Mouse (Mus musculus): Measurements from ENCODE around the gene Rbm34. TPM values are rescaled to one million over a fixed set of nuclear protein-coding genes. Genes with fewer than 3 reads are reported as not detected.

The Rbm34 gene
- polyA plus RNA-seq, 1 experiment from 2014 or later = 19.7 TPM

GRCm38 (mm10) chr8:126969546-126969945, 1.3 kb downstream of the Rbm34 start:
- no peak overlapping the region for H3K27ac ChIP-seq (ENCODE audit: low read depth, low read length)
- ATAC-seq = no peak
- 81% methylated on average over 1 of the region's 1 CpGs for WGBS
- no peak for DNase-seq (ENCODE audit: low spot score)
- no peak overlapping the region for H3K4me3 ChIP-seq (ENCODE audit: low read depth, low read length)
- H3K9me3 ChIP-seq (replicated peaks; ENCODE audit: control insufficient read depth, low read length) = no peaks in the 10 kb centered on the region
- peak overlapping the region; percentile 86; the same call in 1 of the 2 replicates for H3K4me2 ChIP-seq (ENCODE audit: low read length)
- H3K36me3 ChIP-seq (ENCODE audit: control insufficient read depth, insufficient read depth, low read length) = peaks cover 33% of the 10 kb centered on the region
- H3K9ac ChIP-seq (ENCODE audit: low read length) = no peak overlapping the region
- H3K4me1 ChIP-seq (ENCODE audit: control insufficient read depth, insufficient read depth, low read length) = peaks cover 3% of the 10 kb centered on the region; the same call in 1 of the 2 replicates
- H3K27me3 ChIP-seq (replicated peaks; ENCODE audit: control insufficient read depth, insufficient read depth, low read length) = no peaks in the 10 kb centered on the region

GRCm38 (mm10) chr8:126968107-126968506, 2.8 kb downstream of the Rbm34 start:
- Histone ChIP-seq H3K36me3 (ENCODE audit: control insufficient read depth, insufficient read depth, low read length) (peaks cover 41% of the 10 kb centered on the region), H3K9ac (ENCODE audit: low read length) (no peak overlapping the region), H3K4me3 (ENCODE audit: low read depth, low read length) (no peak overlapping the region), H3K27me3 (replicated peaks; ENCODE audit: control insufficient read depth, insufficient read depth, low read length) (no peaks in the 10 kb centered on the region), H3K4me2 (ENCODE audit: low read length) (no peak overlapping the region), H3K27ac (ENCODE audit: low read depth, low read length) (no peak overlapping the region), H3K4me1 (ENCODE audit: control insufficient read depth, insufficient read depth, low read length) (peaks cover 3% of the 10 kb centered on the region; the same call in 1 of the 2 replicates), H3K9me3 (replicated peaks; ENCODE audit: control insufficient read depth, low read length) (no peaks in the 10 kb centered on the region)
- no peak for ATAC-seq
- no peak for DNase-seq (ENCODE audit: low spot score)
- WGBS = 96% methylated on average over 6 of the region's 6 CpGs

DNA sequence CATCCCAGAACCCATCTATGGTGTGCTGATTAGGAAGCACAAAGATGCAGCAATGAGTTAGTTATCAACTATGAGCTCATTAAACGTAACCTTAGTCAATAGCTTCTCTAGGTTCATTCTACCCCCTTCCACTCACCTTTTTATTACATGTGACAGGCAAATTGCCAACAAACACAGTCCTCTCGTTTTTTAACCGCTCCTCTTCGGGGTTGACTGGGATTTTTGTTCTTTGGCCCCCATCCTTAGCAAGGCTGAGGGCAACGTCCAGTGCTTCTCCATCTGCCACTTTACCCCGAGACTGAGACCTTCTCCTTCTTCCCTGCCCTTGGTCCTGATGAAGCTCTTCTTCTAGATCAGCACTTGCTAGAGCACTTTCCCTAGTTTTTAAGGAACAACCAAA, 5.6 kb downstream of the Rbm34 start:
- WGBS = 85% methylated on average over 6 of the region's 6 CpGs
- no peak overlapping the region for H3K4me2 ChIP-seq (ENCODE audit: low read length)
- H3K36me3 ChIP-seq (ENCODE audit: control insufficient read depth, insufficient read depth, low read length) = peaks cover 53% of the 10 kb centered on the region

DNA sequence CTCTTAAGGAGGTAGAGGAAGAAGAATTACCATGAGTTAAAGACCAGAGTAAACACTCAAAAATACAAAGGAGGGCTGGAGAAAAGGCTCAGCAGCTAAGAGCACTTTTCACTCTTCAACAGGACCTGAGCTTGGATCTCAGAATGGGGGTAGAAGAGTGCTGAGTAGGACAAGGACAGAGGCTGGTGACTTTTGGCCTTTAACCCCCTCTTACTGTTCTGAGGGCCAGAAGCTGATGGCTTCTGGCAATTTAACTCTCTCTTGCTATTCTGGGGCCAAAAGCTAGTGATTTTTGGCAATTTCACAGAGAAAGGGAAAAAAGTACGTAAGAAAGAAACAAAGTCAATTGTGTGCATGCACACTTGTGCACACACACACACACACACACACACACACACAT, 8.0 kb downstream of the Rbm34 start:
- no peak overlapping the region for H3K4me2 ChIP-seq (ENCODE audit: low read length)
- no peaks in the 10 kb centered on the region for H3K4me1 ChIP-seq (ENCODE audit: control insufficient read depth, insufficient read depth, low read length)
- H3K9me3 ChIP-seq (replicated peaks; ENCODE audit: control insufficient read depth, low read length) = no peaks in the 10 kb centered on the region
- H3K27me3 ChIP-seq (replicated peaks; ENCODE audit: control insufficient read depth, insufficient read depth, low read length) = no peaks in the 10 kb centered on the region
- WGBS = 82% methylated on average over 1 of the region's 1 CpGs
- H3K9ac ChIP-seq (ENCODE audit: low read length) = no peak overlapping the region
- no peak for ATAC-seq
- peaks cover 59% of the 10 kb centered on the region for H3K36me3 ChIP-seq (ENCODE audit: control insufficient read depth, insufficient read depth, low read length)
- no peak overlapping the region for H3K4me3 ChIP-seq (ENCODE audit: low read depth, low read length)
- no peak overlapping the region for H3K27ac ChIP-seq (ENCODE audit: low read depth, low read length)
- no peak for DNase-seq (ENCODE audit: low spot score)

More for the DNA sequence above, 5.6 kb downstream of the Rbm34 start:
- Histone ChIP-seq H3K4me3 (ENCODE audit: low read depth, low read length) (no peak overlapping the region), H3K9me3 (replicated peaks; ENCODE audit: control insufficient read depth, low read length) (no peaks in the 10 kb centered on the region), H3K9ac (ENCODE audit: low read length) (no peak overlapping the region), H3K27ac (ENCODE audit: low read depth, low read length) (no peak overlapping the region), H3K4me1 (ENCODE audit: control insufficient read depth, insufficient read depth, low read length) (peaks cover 3% of the 10 kb centered on the region; the same call in 1 of the 2 replicates), H3K27me3 (replicated peaks; ENCODE audit: control insufficient read depth, insufficient read depth, low read length) (no peaks in the 10 kb centered on the region)
- DNase-seq (ENCODE audit: low spot score) = no peak
- ATAC-seq = no peak

GRCm38 (mm10) chr8:126961516-126961915, 9.4 kb downstream of the Rbm34 start:
- WGBS = 97% methylated on average over 3 of the region's 3 CpGs
- peaks cover 62% of the 10 kb centered on the region for H3K36me3 ChIP-seq (ENCODE audit: control insufficient read depth, insufficient read depth, low read length)
- no peak overlapping the region for H3K9ac ChIP-seq (ENCODE audit: low read length)
- H3K4me3 ChIP-seq (ENCODE audit: low read depth, low read length) = no peak overlapping the region
- no peaks in the 10 kb centered on the region for H3K4me1 ChIP-seq (ENCODE audit: control insufficient read depth, insufficient read depth, low read length)
- H3K27me3 ChIP-seq (replicated peaks; ENCODE audit: control insufficient read depth, insufficient read depth, low read length) = no peaks in the 10 kb centered on the region
- DNase-seq (ENCODE audit: low spot score) (no peak), ATAC-seq (no peak)
- H3K4me2 ChIP-seq (ENCODE audit: low read length) = no peak overlapping the region
- no peaks in the 10 kb centered on the region for H3K9me3 ChIP-seq (replicated peaks; ENCODE audit: control insufficient read depth, low read length)
- no peak overlapping the region for H3K27ac ChIP-seq (ENCODE audit: low read depth, low read length)

- H3K27ac ChIP-seq (ENCODE audit: low read depth, low read length) = no peak overlapping the region
- ATAC-seq (no peak), DNase-seq (ENCODE audit: low spot score) (no peak)
- H3K9ac ChIP-seq (ENCODE audit: low read length) = no peak overlapping the region
- H3K4me3 ChIP-seq (ENCODE audit: low read depth, low read length) = no peak overlapping the region
- H3K36me3 ChIP-seq (ENCODE audit: control insufficient read depth, insufficient read depth, low read length) = peaks cover 64% of the 10 kb centered on the region
- H3K27me3 ChIP-seq (replicated peaks; ENCODE audit: control insufficient read depth, insufficient read depth, low read length) = no peaks in the 10 kb centered on the region
- 89% methylated on average over 11 of the region's 11 CpGs for WGBS
- H3K4me1 ChIP-seq (ENCODE audit: control insufficient read depth, insufficient read depth, low read length) = no peaks in the 10 kb centered on the region
- no peak overlapping the region for H3K4me2 ChIP-seq (ENCODE audit: low read length)
- H3K9me3 ChIP-seq (replicated peaks; ENCODE audit: control insufficient read depth, low read length) = no peaks in the 10 kb centered on the region
These were observed 18.8 kb downstream of the Rbm34 start for GRCm38 (mm10) chr8:126951900-126952636.

DNA sequence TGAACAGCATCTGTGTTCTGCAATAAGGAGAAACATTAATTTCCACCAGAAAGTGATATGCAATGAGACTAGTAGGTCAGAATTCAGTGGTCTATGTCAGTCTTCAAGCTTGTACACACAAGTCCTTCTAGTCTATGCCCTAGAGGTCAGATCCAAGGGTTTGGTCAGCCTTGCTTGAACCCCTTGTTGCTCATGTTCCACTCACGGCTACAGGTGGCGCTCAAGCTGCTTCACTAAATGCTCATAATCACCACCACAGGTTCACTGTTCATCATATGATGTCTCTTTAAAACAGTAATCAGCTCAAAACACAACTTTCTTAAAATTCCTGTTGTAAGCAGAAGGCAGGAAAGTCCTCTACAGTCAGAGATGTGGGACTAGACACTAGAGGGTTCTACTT, 21.3 kb downstream of the Rbm34 start:
- no peak for DNase-seq (ENCODE audit: low spot score)
- 79% methylated on average over 2 of the region's 2 CpGs for WGBS
- ATAC-seq = no peak
- no peak overlapping the region for H3K27ac ChIP-seq (ENCODE audit: low read depth, low read length)
- H3K4me3 ChIP-seq (ENCODE audit: low read depth, low read length) = no peak overlapping the region
- no peak overlapping the region for H3K4me2 ChIP-seq (ENCODE audit: low read length)
- H3K4me1 ChIP-seq (ENCODE audit: control insufficient read depth, insufficient read depth, low read length) = peaks cover under 1% of the 10 kb centered on the region; the same call in 1 of the 2 replicates
- H3K36me3 ChIP-seq (ENCODE audit: control insufficient read depth, insufficient read depth, low read length) = peaks cover 47% of the 10 kb centered on the region
- H3K9ac ChIP-seq (ENCODE audit: low read length) = no peak overlapping the region
- H3K27me3 ChIP-seq (replicated peaks; ENCODE audit: control insufficient read depth, insufficient read depth, low read length) = no peaks in the 10 kb centered on the region
- no peaks in the 10 kb centered on the region for H3K9me3 ChIP-seq (replicated peaks; ENCODE audit: control insufficient read depth, low read length)

GRCm38 (mm10) chr8:126946444-126946843, 24.4 kb downstream of the Rbm34 start:
- no peak for DNase-seq (ENCODE audit: low spot score)
- H3K27me3 ChIP-seq (replicated peaks; ENCODE audit: control insufficient read depth, insufficient read depth, low read length) = no peaks in the 10 kb centered on the region
- H3K36me3 ChIP-seq (ENCODE audit: control insufficient read depth, insufficient read depth, low read length) = peaks cover 24% of the 10 kb centered on the region
- H3K4me3 ChIP-seq (ENCODE audit: low read depth, low read length) = peak overlapping the region; percentile 79; the same call in 1 of the 2 replicates
- ATAC-seq = no peak
- WGBS = 68% methylated on average over 7 of the region's 7 CpGs
- no peak overlapping the region for H3K9ac ChIP-seq (ENCODE audit: low read length)
- peaks cover 6% of the 10 kb centered on the region; the same call in 1 of the 2 replicates for H3K4me1 ChIP-seq (ENCODE audit: control insufficient read depth, insufficient read depth, low read length)
- no peak overlapping the region for H3K27ac ChIP-seq (ENCODE audit: low read depth, low read length)
- H3K4me2 ChIP-seq (ENCODE audit: low read length) = peak overlapping the region; percentile 86
- H3K9me3 ChIP-seq (replicated peaks; ENCODE audit: control insufficient read depth, low read length) = no peaks in the 10 kb centered on the region

- under 1% methylated on average over 48 of the region's 48 CpGs for WGBS
- H3K36me3 ChIP-seq (ENCODE audit: control insufficient read depth, insufficient read depth, low read length) = peaks cover 17% of the 10 kb centered on the region
- no peaks in the 10 kb centered on the region for H3K27me3 ChIP-seq (replicated peaks; ENCODE audit: control insufficient read depth, insufficient read depth, low read length)
- peak; percentile 96 for DNase-seq (ENCODE audit: low spot score)
- peak within 1 kb of the TSS; percentile 79 for H3K4me3 ChIP-seq (ENCODE audit: low read depth, low read length)
- H3K9me3 ChIP-seq (replicated peaks; ENCODE audit: control insufficient read depth, low read length) = no peaks in the 10 kb centered on the region
- peak within 1 kb of the TSS; percentile 84 for H3K9ac ChIP-seq (ENCODE audit: low read length)
- peaks cover 6% of the 10 kb centered on the region; the same call in 1 of the 2 replicates for H3K4me1 ChIP-seq (ENCODE audit: control insufficient read depth, insufficient read depth, low read length)
- peak within 1 kb of the TSS; percentile 86 for H3K4me2 ChIP-seq (ENCODE audit: low read length)
- H3K27ac ChIP-seq (ENCODE audit: low read depth, low read length) = peak within 1 kb of the TSS; percentile 78
- ATAC-seq = peak; percentile 93
These were observed 25.1 kb downstream of the Rbm34 start, which contains the start of gene Tomm20 for GRCm38 (mm10) chr8:126945730-126946163. TSS of gene Tomm20 (minus strand) at chr8:126945844.

Data from forebrain, embryonic 14.5 days (tissue).